Mouse (Mus musculus) G1E (cell line): ENCODE results near the gene Hoxd3.

ENCODE experiments used
- CTCF ChIP-seq: IDR thresholded peaks from 2 replicates; pipeline ENCODE4 v1.5.1; 2012; ENCODE audit warnings: low read depth, low read length, inconsistent platforms, mixed read lengths
- GATA1 ChIP-seq: IDR thresholded peaks from 2 replicates; pipeline ENCODE4 v1.6.1; 2012; ENCODE audit warnings: borderline replicate concordance, low read length, inconsistent platforms, mixed read lengths
- GATA2 ChIP-seq: IDR thresholded peaks from 2 replicates; pipeline ENCODE4 v1.6.1; 2012; ENCODE audit warnings: low read depth, low read length, inconsistent platforms, borderline replicate concordance
- POLR2AphosphoS5 ChIP-seq: IDR thresholded peaks from 2 replicates; pipeline ENCODE4 v1.6.1; 2012; ENCODE audit warnings: low read depth, low read length, inconsistent platforms; ENCODE audit not compliant: insufficient replicate concordance
- TAL1 ChIP-seq: conservative IDR thresholded peaks from 2 replicates; pipeline ENCODE4 v1.6.1; 2012; ENCODE audit warnings: low read depth, low read length, inconsistent platforms, mixed read lengths

DNA sequence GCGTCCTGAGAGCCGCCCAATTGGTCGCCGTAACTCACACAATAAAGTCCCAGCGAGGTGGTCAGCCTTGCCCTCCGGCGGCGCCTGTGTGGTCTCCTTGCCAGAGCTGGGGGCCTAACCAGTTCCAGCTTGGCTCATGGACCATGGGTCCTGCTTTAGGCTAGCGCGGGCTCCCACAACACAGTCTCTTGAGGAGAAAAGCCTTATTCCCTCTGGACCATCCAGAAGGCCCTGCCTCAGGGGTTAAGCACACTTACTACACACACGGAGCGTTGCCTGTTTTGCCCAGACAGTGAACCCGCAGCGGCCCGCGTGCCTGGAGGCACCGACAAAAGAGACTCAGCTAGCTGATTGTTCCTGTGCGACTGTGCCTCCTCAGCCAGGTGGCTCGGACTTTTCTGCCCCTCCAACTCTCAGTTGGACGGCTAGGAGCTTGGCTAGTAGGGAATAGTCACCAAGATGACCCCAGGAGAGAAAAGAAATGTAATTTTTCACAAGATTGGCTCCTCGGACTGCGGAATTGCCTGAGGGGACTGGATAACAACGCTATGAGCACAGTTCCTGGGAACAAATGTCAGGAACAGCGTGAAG, 37.8 kb upstream of the Hoxd3 start:
- TF ChIP-seq CTCF (no peak), GATA2 (no peak), TAL1 (no peak), GATA1 (no peak), POLR2AphosphoS5 (no peak)
